Mouse (Mus musculus): ENCODE measurements around the gene Nectin2.

Nectin2 gene

GRCm38 (mm10) chr7:19753587-19753986, 3.3 kb upstream of the Nectin2 start:
- TF ChIP-seq GATA4 (IDR thresholded peaks at IDR 0.05; ENCODE audit: insufficient replicate concordance, low read length): no peak

GRCm38 (mm10) chr7:19752652-19753051, 2.4 kb upstream of the Nectin2 start:
- TF ChIP-seq GATA4 (IDR thresholded peaks at IDR 0.05; ENCODE audit: insufficient replicate concordance, low read length): no peak

GRCm38 (mm10) chr7:19751070-19751383, 744 bp upstream of the Nectin2 start:
- TF ChIP-seq GATA4 (IDR thresholded peaks at IDR 0.05; ENCODE audit: insufficient replicate concordance, low read length): no peak

- TF ChIP-seq GATA4 (IDR thresholded peaks at IDR 0.05; ENCODE audit: insufficient replicate concordance, low read length): peak; percentile 16; the same call in 1 of the 2 replicates
These were observed 680 bp downstream of the Nectin2 start for GRCm38 (mm10) chr7:19749389-19750216.

GRCm38 (mm10) chr7:19748219-19749195, 1.8 kb downstream of the Nectin2 start:
- peak; percentile 6; the same call in 1 of the 2 replicates for TF ChIP-seq GATA4 (IDR thresholded peaks at IDR 0.05; ENCODE audit: insufficient replicate concordance, low read length)

GRCm38 (mm10) chr7:19747420-19748218, 2.7 kb downstream of the Nectin2 start:
- TF ChIP-seq GATA4 (IDR thresholded peaks at IDR 0.05; ENCODE audit: insufficient replicate concordance, low read length): no peak

GRCm38 (mm10) chr7:19746426-19747201, 3.7 kb downstream of the Nectin2 start:
- no peak for TF ChIP-seq GATA4 (IDR thresholded peaks at IDR 0.05; ENCODE audit: insufficient replicate concordance, low read length)

GRCm38 (mm10) chr7:19745971-19746370, 4.3 kb downstream of the Nectin2 start:
- no peak for TF ChIP-seq GATA4 (IDR thresholded peaks at IDR 0.05; ENCODE audit: insufficient replicate concordance, low read length)

GRCm38 (mm10) chr7:19744590-19745385, 5.5 kb downstream of the Nectin2 start:
- TF ChIP-seq GATA4 (IDR thresholded peaks at IDR 0.05; ENCODE audit: insufficient replicate concordance, low read length): no peak

- TF ChIP-seq GATA4 (IDR thresholded peaks at IDR 0.05; ENCODE audit: insufficient replicate concordance, low read length): no peak
These were observed 6.5 kb downstream of the Nectin2 start for GRCm38 (mm10) chr7:19743791-19744190.

GRCm38 (mm10) chr7:19742468-19742867, 7.8 kb downstream of the Nectin2 start:
- TF ChIP-seq GATA4 (IDR thresholded peaks at IDR 0.05; ENCODE audit: insufficient replicate concordance, low read length): no peak

- TF ChIP-seq GATA4 (IDR thresholded peaks at IDR 0.05; ENCODE audit: insufficient replicate concordance, low read length): no peak
These were observed 8.8 kb downstream of the Nectin2 start for GRCm38 (mm10) chr7:19741329-19742031.

GRCm38 (mm10) chr7:19740269-19740668, 10.0 kb downstream of the Nectin2 start:
- TF ChIP-seq GATA4 (IDR thresholded peaks at IDR 0.05; ENCODE audit: insufficient replicate concordance, low read length): no peak

Measured in liver, adult (tissue).